Mouse (Mus musculus) CD8-positive naive resting alpha-beta T cell, adult 2 months (primary cell): Measurements from ENCODE around the gene Tnfsf4.

Source experiments
- DNase-seq, 2 experiments: peaks; one replicate each; pipeline ENCODE4 v3.0.0; 2022; ENCODE audit warnings: low read depth in 2 of 2, low spot score in 2 of 2

The Tnfsf4 gene

GRCm38 (mm10) chr1:161452250-161452649 is 57.0 kb downstream of the Tnfsf4 start:
- no peak for DNase-seq

DNA sequence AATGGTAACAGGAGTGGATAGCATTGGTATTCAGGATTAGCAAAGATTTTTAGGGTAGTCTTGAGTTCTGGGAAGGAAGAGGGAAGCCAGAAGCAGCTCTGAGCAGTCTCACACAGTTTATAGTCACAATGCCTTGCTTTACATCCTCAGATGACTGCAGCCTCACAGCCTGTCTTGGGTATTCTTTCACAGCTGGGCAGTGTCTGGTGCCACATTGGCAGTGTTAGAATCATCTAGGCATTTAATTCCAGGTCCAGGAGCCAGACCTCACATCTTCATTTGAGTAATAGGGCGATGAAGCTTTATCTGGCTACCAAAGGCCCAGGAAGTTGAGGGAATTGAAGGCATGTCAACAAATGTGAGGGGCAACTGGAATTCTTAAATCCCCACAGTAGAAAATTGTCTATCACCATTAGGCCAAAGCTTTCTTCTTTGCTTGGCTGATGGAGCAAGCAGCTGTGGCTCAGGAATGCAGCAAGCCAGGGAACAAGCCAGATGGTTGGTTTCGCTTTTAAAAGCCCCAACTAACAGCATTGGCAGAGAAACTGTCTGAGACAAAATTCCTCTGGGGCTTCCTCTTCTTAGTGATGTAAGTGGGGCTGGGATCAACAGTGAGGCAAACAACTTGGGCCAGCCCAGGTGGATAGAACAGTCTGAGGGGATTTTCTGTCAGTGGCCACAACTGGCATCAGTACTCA is 68.3 kb downstream of the Tnfsf4 start:
- no peak for DNase-seq
